Mouse (Mus musculus): ENCODE data around the gene 9430007A20Rik. TPM values are rescaled to one million over a fixed set of nuclear protein-coding genes. Genes with fewer than 3 reads are reported as not detected.

Gene 9430007A20Rik
- total and polyA plus RNA-seq, 3 experiments, result not detected

- Histone ChIP-seq H3K4me1 (ENCODE audit: insufficient read depth, low read depth, low read length) (no peaks in the 10 kb centered on the region), H3K36me3 (replicated peaks) (no peaks in the 10 kb centered on the region), H3K4me3 (ENCODE audit: low read depth, low read length) (no peak overlapping the region), H3K9me3 (replicated peaks) (peaks cover 9% of the 10 kb centered on the region), H3K27me3 (ENCODE audit: insufficient read depth, low read length) (no peaks in the 10 kb centered on the region)
- TF ChIP-seq POLR2AphosphoS5 (IDR thresholded peaks at IDR 0.05; ENCODE audit: insufficient replicate concordance, low read depth, low read length) (no peak), GATA1 (IDR thresholded peaks at IDR 0.05; ENCODE audit: borderline replicate concordance, low read length) (no peak), TAL1 (conservative IDR thresholded peaks at IDR 0.05; ENCODE audit: low read depth, low read length) (no peak), CTCF (IDR thresholded peaks at IDR 0.05; ENCODE audit: low read depth, low read length) (no peak), GATA2 (IDR thresholded peaks at IDR 0.05; ENCODE audit: borderline replicate concordance, low read depth, low read length) (no peak)
- ATAC-seq (ENCODE audit: extremely low read depth, insufficient number of reproducible peaks, low FRiP score, poor library complexity, severe bottlenecking), result no peak
- no peak for DNase-seq (ENCODE audit: low spot score)
Observed at GRCm38 (mm10) chr4:144561205-144561604, 41.6 kb downstream of the 9430007A20Rik start.

GRCm38 (mm10) chr4:144565034-144565433, 45.4 kb downstream of the 9430007A20Rik start, which contains the start of gene Gm13124:
TSS of gene Gm13124 (minus strand) at chr4:144565134.
- Histone ChIP-seq H3K4me1 (ENCODE audit: insufficient read depth, low read depth, low read length) (no peaks in the 10 kb centered on the region), H3K27me3 (ENCODE audit: insufficient read depth, low read length) (no peaks in the 10 kb centered on the region), H3K4me3 (ENCODE audit: low read depth, low read length) (no peak within 1 kb of the TSS), H3K36me3 (replicated peaks) (no peaks in the 10 kb centered on the region), H3K9me3 (replicated peaks) (peaks cover 8% of the 10 kb centered on the region)
- TF ChIP-seq GATA2 (IDR thresholded peaks at IDR 0.05; ENCODE audit: borderline replicate concordance, low read depth, low read length) (no peak), TAL1 (conservative IDR thresholded peaks at IDR 0.05; ENCODE audit: low read depth, low read length) (no peak), POLR2AphosphoS5 (IDR thresholded peaks at IDR 0.05; ENCODE audit: insufficient replicate concordance, low read depth, low read length) (no peak), CTCF (IDR thresholded peaks at IDR 0.05; ENCODE audit: low read depth, low read length) (no peak), GATA1 (IDR thresholded peaks at IDR 0.05; ENCODE audit: borderline replicate concordance, low read length) (no peak)
- DNase-seq (ENCODE audit: low spot score) (no peak), ATAC-seq (ENCODE audit: extremely low read depth, insufficient number of reproducible peaks, low FRiP score, poor library complexity, severe bottlenecking) (no peak)

GRCm38 (mm10) chr4:144567752-144568151, 48.1 kb downstream of the 9430007A20Rik start:
- DNase-seq (ENCODE audit: low spot score), result no peak
- no peaks in the 10 kb centered on the region for H3K36me3 ChIP-seq (replicated peaks)

More at GRCm38 (mm10) chr4:144567752-144568151, 48.1 kb downstream of the 9430007A20Rik start:
- no peaks in the 10 kb centered on the region for H3K27me3 ChIP-seq (ENCODE audit: insufficient read depth, low read length)
- TF ChIP-seq GATA2 (IDR thresholded peaks at IDR 0.05; ENCODE audit: borderline replicate concordance, low read depth, low read length), result no peak
- TF ChIP-seq POLR2AphosphoS5 (IDR thresholded peaks at IDR 0.05; ENCODE audit: insufficient replicate concordance, low read depth, low read length), result no peak
- TF ChIP-seq GATA1 (IDR thresholded peaks at IDR 0.05; ENCODE audit: borderline replicate concordance, low read length), result no peak
- TF ChIP-seq TAL1 (conservative IDR thresholded peaks at IDR 0.05; ENCODE audit: low read depth, low read length), result no peak
- H3K9me3 ChIP-seq (replicated peaks), result peaks cover 4% of the 10 kb centered on the region; the same call in 1 of the 2 replicates
- H3K4me3 ChIP-seq (ENCODE audit: low read depth, low read length), result no peak overlapping the region
- no peak for ATAC-seq (ENCODE audit: extremely low read depth, insufficient number of reproducible peaks, low FRiP score, poor library complexity, severe bottlenecking)
- H3K4me1 ChIP-seq (ENCODE audit: insufficient read depth, low read depth, low read length), result no peaks in the 10 kb centered on the region

Other genes starting within 250 kb of the 9430007A20Rik start
- gene Pramel5, start 239.3 kb upstream of the 9430007A20Rik start, total RNA-seq (2014; fragmentation: Nextera tagmentation), result not detected in 2 replicates
- 0.29 and 0.38 TPM in 2 replicates for gene Pramel5, start 239.3 kb upstream of the 9430007A20Rik start, total RNA-seq (2017)
- not detected in 2 replicates for gene Pramel5, start 239.3 kb upstream of the 9430007A20Rik start, polyA plus RNA-seq (2012)
- gene Gm13128, start 189.6 kb upstream of the 9430007A20Rik start, total RNA-seq (2014; fragmentation: Nextera tagmentation), result not detected in 2 replicates
- gene Gm13128, start 189.6 kb upstream of the 9430007A20Rik start, total RNA-seq (2017), result 0.06 and 0.16 TPM in 2 replicates
- gene Gm13128, start 189.6 kb upstream of the 9430007A20Rik start, polyA plus RNA-seq (2012), result not detected in 2 replicates
- not detected in 2 replicates for gene Gm13119, start 161.9 kb upstream of the 9430007A20Rik start, total RNA-seq (2014; fragmentation: Nextera tagmentation)
- not detected in 2 replicates for gene Gm13119, start 161.9 kb upstream of the 9430007A20Rik start, total RNA-seq (2017)
- gene Gm13119, start 161.9 kb upstream of the 9430007A20Rik start, polyA plus RNA-seq (2012), result not detected in 2 replicates
- not detected in 2 replicates for gene Pramef20, start 141.9 kb upstream of the 9430007A20Rik start, total RNA-seq (2014; fragmentation: Nextera tagmentation)
- gene Pramef20, start 141.9 kb upstream of the 9430007A20Rik start, total RNA-seq (2017), result not detected in 2 replicates
- not detected in 2 replicates for gene Pramef20, start 141.9 kb upstream of the 9430007A20Rik start, polyA plus RNA-seq (2012)
- not detected in 2 replicates for gene Pramef12, start 111.4 kb upstream of the 9430007A20Rik start, total RNA-seq (2014; fragmentation: Nextera tagmentation)
- 0.05 TPM in 1 of 2 replicates, not detected in the other for gene Pramef12, start 111.4 kb upstream of the 9430007A20Rik start, total RNA-seq (2017)
- not detected in 2 replicates for gene Pramef12, start 111.4 kb upstream of the 9430007A20Rik start, polyA plus RNA-seq (2012)
- not detected in 2 replicates for gene 1700012P22Rik, start 81.0 kb upstream of the 9430007A20Rik start, total RNA-seq (2014; fragmentation: Nextera tagmentation)
- gene 1700012P22Rik, start 81.0 kb upstream of the 9430007A20Rik start, total RNA-seq (2017), result not detected in 2 replicates
- gene 1700012P22Rik, start 81.0 kb upstream of the 9430007A20Rik start, polyA plus RNA-seq (2012), result not detected in 2 replicates
- not detected in 2 replicates for gene Gm9944, start 66.5 kb upstream of the 9430007A20Rik start, total RNA-seq (2014; fragmentation: Nextera tagmentation)
- gene Gm9944, start 66.5 kb upstream of the 9430007A20Rik start, total RNA-seq (2017), result not detected in 2 replicates
- gene Gm9944, start 66.5 kb upstream of the 9430007A20Rik start, polyA plus RNA-seq (2012), result not detected in 2 replicates
- not detected in 2 replicates for gene Aadacl3, start 56.1 kb upstream of the 9430007A20Rik start, total RNA-seq (2014; fragmentation: Nextera tagmentation)
- 0.05 TPM in 1 of 2 replicates, not detected in the other for gene Aadacl3, start 56.1 kb upstream of the 9430007A20Rik start, total RNA-seq (2017)
- gene Aadacl3, start 56.1 kb upstream of the 9430007A20Rik start, polyA plus RNA-seq (2012), result not detected in 2 replicates
- gene Gm13124, start 45.3 kb downstream of the 9430007A20Rik start, total RNA-seq (2014; fragmentation: Nextera tagmentation), result not detected in 2 replicates
- 0.16 TPM in 1 of 2 replicates, not detected in the other for gene Gm13124, start 45.3 kb downstream of the 9430007A20Rik start, total RNA-seq (2017)
- not detected in 2 replicates for gene Gm13124, start 45.3 kb downstream of the 9430007A20Rik start, polyA plus RNA-seq (2012)
- not detected in 2 replicates for gene Aadacl4, start 93.9 kb downstream of the 9430007A20Rik start, total RNA-seq (2014; fragmentation: Nextera tagmentation)
- gene Aadacl4, start 93.9 kb downstream of the 9430007A20Rik start, total RNA-seq (2017), result 0.16 TPM in 1 of 2 replicates, not detected in the other
- gene Aadacl4, start 93.9 kb downstream of the 9430007A20Rik start, polyA plus RNA-seq (2012), result not detected in 2 replicates
- not detected in 2 replicates for gene Gm436, start 166.5 kb downstream of the 9430007A20Rik start, total RNA-seq (2014; fragmentation: Nextera tagmentation)
- gene Gm436, start 166.5 kb downstream of the 9430007A20Rik start, total RNA-seq (2017), result not detected in 2 replicates
- not detected in 2 replicates for gene Gm436, start 166.5 kb downstream of the 9430007A20Rik start, polyA plus RNA-seq (2012)
- not detected in 2 replicates for gene Gm13178, start 201.6 kb downstream of the 9430007A20Rik start, total RNA-seq (2014; fragmentation: Nextera tagmentation)
- 0.11 TPM in 1 of 2 replicates, not detected in the other for gene Gm13178, start 201.6 kb downstream of the 9430007A20Rik start, total RNA-seq (2017)
- gene Gm13178, start 201.6 kb downstream of the 9430007A20Rik start, polyA plus RNA-seq (2012), result not detected in 2 replicates